Mouse (Mus musculus) lung, postnatal 0 days (tissue): ENCODE measurements around the gene Ang2.

Experiments
- CTCF ChIP-seq: IDR thresholded peaks from 2 replicates; pipeline ENCODE4 v1.5.1; 2016; ENCODE audit warnings: antibody characterized with exemption, mild to moderate bottlenecking
- EP300 ChIP-seq: IDR thresholded peaks from 2 replicates; pipeline ENCODE4 v1.6.1; 2016; ENCODE audit warnings: antibody characterized with exemption, mild to moderate bottlenecking, control low read depth

GRCm38 (mm10) chr14:51200466-51200865 is 1.5 kb upstream of the Ang2 start:
- TF ChIP-seq CTCF (no peak), EP300 (no peak)
